Mouse (Mus musculus): ENCODE measurements around the gene Mapk3. TPM values are rescaled to one million over a fixed set of nuclear protein-coding genes. Genes with fewer than 3 reads are reported as not detected.

The Mapk3 gene
- total and polyA plus RNA-seq, 3 experiments, result 5.2 to 45.1 TPM; not detected in 1

DNA sequence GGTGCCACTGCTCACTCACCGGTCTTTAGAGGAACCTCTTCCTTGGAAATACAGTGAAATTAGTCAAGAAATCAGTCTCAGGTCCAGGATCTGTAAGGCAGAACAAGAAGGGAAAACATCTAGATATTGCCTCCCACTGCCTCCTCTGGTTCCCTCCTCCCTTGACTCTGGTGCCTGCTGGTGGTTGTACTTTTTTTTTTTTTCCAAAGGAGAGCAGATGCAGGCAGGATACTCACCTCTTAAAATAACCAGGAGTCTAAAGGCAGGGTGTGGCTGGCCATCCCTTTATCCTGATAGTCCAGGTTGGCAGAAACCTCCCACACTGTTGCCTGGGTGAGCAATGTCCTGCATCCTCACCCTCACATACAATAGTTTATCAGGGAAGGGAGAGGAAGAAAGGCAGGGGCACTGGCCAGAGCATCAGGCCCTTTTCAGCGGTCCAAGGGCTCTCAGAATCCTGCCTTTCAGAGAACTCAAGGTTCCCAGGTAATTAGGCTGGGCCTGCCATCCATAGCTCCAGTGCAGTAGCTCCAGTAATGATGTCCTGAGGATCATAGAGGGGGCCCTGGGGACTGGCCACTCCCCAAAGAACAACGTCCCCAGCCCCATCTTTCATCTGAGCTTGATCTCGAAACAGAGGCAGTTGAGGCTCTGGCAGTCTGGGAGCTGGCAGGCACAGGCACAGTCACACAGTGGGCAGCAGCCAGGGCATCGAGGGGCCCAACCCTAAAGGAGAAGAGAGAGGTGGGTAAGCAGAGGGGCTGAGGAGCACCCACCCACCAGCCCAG is 41.1 kb downstream of the Mapk3 start:
- H3K9ac ChIP-seq (ENCODE audit: control insufficient read depth, low read depth, low read length, poor library complexity, severe bottlenecking), result peak overlapping the region; percentile 65
- DNase-seq (ENCODE audit: low read depth, low spot score), result peak; percentile 65
- H3K9me3 ChIP-seq (replicated peaks; ENCODE audit: insufficient read depth, low read length), result no peaks in the 10 kb centered on the region
- H3K4me1 ChIP-seq (ENCODE audit: control insufficient read depth in 1 of 2, insufficient read depth in 2 of 2, low read length in 2 of 2), result peaks cover 20 to 47% of the 10 kb centered on the region in 2 experiments
- peak overlapping the region; percentile 56 to 78 for H3K4me3 ChIP-seq (ENCODE audit: control insufficient read depth in 1 of 2, insufficient read depth in 1 of 2, low read depth in 2 of 2, low read length in 2 of 2)
- peak overlapping the region; percentile 92 for H3K27ac ChIP-seq (ENCODE audit: control insufficient read depth, low read depth, low read length)
- peaks cover 35% of the 10 kb centered on the region for H3K79me2 ChIP-seq (ENCODE audit: control insufficient read depth, insufficient read depth, low read length, poor library complexity)
- 0 out of 2 replicates have a peak, but pooled peaks have one; percentile 32 for TF ChIP-seq TBP (IDR thresholded peaks at IDR 0.05; ENCODE audit: low read depth, low read length)
- no peak for TF ChIP-seq TAL1 (IDR thresholded peaks at IDR 0.05; ENCODE audit: low read length)
- no peak for TF ChIP-seq USF1 (IDR thresholded peaks at IDR 0.05; ENCODE audit: low read depth, low read length)
- no peak for TF ChIP-seq MAFK (IDR thresholded peaks at IDR 0.05; ENCODE audit: borderline replicate concordance, low read depth, low read length)
- no peak for TF ChIP-seq NELFE (IDR thresholded peaks at IDR 0.05; ENCODE audit: low read depth, low read length)
- no peak for TF ChIP-seq SMC3 (IDR thresholded peaks at IDR 0.05; ENCODE audit: low read depth, low read length)
- no peak for TF ChIP-seq GATA1 (IDR thresholded peaks at IDR 0.05; ENCODE audit: low read depth, low read length)
- TF ChIP-seq RCOR1 (IDR thresholded peaks at IDR 0.05; ENCODE audit: low read depth, low read length), result no peak
- TF ChIP-seq USF2 (IDR thresholded peaks at IDR 0.05; ENCODE audit: borderline replicate concordance in 1 of 2, insufficient read depth in 1 of 2, low read depth in 1 of 2, low read length in 2 of 2), result no peak
- TF ChIP-seq ZNF384 (IDR thresholded peaks at IDR 0.05; ENCODE audit: low read depth, low read length), result peak; percentile 88
- TF ChIP-seq BHLHE40 (IDR thresholded peaks at IDR 0.05; ENCODE audit: borderline replicate concordance, low read depth, low read length), result no peak
- peak; percentile 17; the same call in 1 of the 2 replicates for TF ChIP-seq SIN3A (IDR thresholded peaks at IDR 0.05; ENCODE audit: low read length)
- 0 out of 2 replicates have a peak, but pooled peaks have one; percentile 17 for TF ChIP-seq CHD1 (IDR thresholded peaks at IDR 0.05; ENCODE audit: low read depth, low read length)
- no peak for TF ChIP-seq ZMIZ1 (IDR thresholded peaks at IDR 0.05; ENCODE audit: low read depth, low read length)
- no peak for TF ChIP-seq TCF12 (IDR thresholded peaks at IDR 0.05; ENCODE audit: low read depth, low read length)
- no peak for TF ChIP-seq ZC3H11A (IDR thresholded peaks at IDR 0.05; ENCODE audit: low read depth, low read length)
- no peak for TF ChIP-seq EP300 (IDR thresholded peaks at IDR 0.05; ENCODE audit: low read depth in 1 of 2, low read length in 2 of 2)
- TF ChIP-seq ETS1 (IDR thresholded peaks at IDR 0.05; ENCODE audit: low read depth, low read length), result no peak
- TF ChIP-seq UBTF (IDR thresholded peaks at IDR 0.05; ENCODE audit: borderline replicate concordance, insufficient read depth, low read depth, low read length), result no peak
- TF ChIP-seq MXI1 (IDR thresholded peaks at IDR 0.05; ENCODE audit: low read depth, low read length), result peak; percentile 15; the same call in 1 of the 2 replicates
- 0 out of 2 replicates have a peak, but pooled peaks have one; percentile 17 for TF ChIP-seq POLR2AphosphoS2 (IDR thresholded peaks at IDR 0.05; ENCODE audit: low read length)
- peaks cover 9 to 46% of the 10 kb centered on the region in 2 experiments for H3K36me3 ChIP-seq (ENCODE audit: control insufficient read depth in 1 of 2, insufficient read depth in 2 of 2, low read length in 2 of 2)
- H3K27me3 ChIP-seq (ENCODE audit: control insufficient read depth in 1 of 2, insufficient read depth in 2 of 2, low read length in 2 of 2), result no peaks in the 10 kb centered on the region

Measured in MEL (cell line).